Mouse (Mus musculus): Measurements from ENCODE around the gene Jup. TPM values are rescaled to one million over a fixed set of nuclear protein-coding genes. Genes with fewer than 3 reads are reported as not detected.
A peak's percentile ranks its signal among the peaks of the same experiment; 100 is the strongest.

Jup gene
- polyA plus RNA-seq, 1 experiment from 2014 or later = 53.6 TPM

GRCm38 (mm10) chr11:100403445-100404134 lies 6.0 kb upstream of the Jup start:
- H3K4me1 ChIP-seq (replicated peaks) = peaks cover 24% of the 10 kb centered on the region
- no peaks in the 10 kb centered on the region for H3K9me3 ChIP-seq
- no peak overlapping the region for H3K27ac ChIP-seq
- no peak for DNase-seq (ENCODE audit: low spot score)
- WGBS = 79% methylated on average over 10 of the region's 10 CpGs
- no peak overlapping the region for H3K4me3 ChIP-seq
- peaks cover 8% of the 10 kb centered on the region; the same call in 1 of the 2 replicates for H3K27me3 ChIP-seq (ENCODE audit: insufficient read depth, poor library complexity, severe bottlenecking)
- H3K36me3 ChIP-seq = peaks cover 6% of the 10 kb centered on the region; the same call in 1 of the 2 replicates

DNA sequence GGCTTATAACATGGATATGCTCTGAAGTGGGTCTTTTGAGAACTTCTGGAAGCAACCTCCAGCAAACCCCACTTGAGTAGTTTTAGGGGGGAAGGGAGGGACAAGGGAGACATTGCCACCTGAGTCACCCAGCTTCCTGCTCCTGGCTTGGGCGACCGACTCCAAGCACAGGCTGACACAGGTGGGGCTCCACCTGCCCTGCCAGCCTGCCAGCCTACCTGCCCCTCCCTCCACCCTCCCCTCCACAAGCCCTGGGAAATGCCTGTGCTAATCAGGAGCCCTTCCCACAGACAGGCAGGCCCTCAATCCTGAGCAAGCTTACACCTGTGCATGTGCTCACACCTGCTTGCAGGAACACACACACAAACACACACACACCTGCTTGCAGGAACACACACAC lies 5.1 kb upstream of the Jup start:
- Histone ChIP-seq H3K4me1 (replicated peaks) (peaks cover 32% of the 10 kb centered on the region), H3K9me3 (no peaks in the 10 kb centered on the region), H3K36me3 (no peaks in the 10 kb centered on the region), H3K27ac (0 out of 2 replicates have a peak overlapping the region, but pooled peaks have one; percentile 41), H3K27me3 (ENCODE audit: insufficient read depth, poor library complexity, severe bottlenecking) (peaks cover 8% of the 10 kb centered on the region; the same call in 1 of the 2 replicates), H3K4me3 (no peak overlapping the region)
- no peak for DNase-seq (ENCODE audit: low spot score)
- 81% methylated on average over 2 of the region's 2 CpGs for WGBS

DNA sequence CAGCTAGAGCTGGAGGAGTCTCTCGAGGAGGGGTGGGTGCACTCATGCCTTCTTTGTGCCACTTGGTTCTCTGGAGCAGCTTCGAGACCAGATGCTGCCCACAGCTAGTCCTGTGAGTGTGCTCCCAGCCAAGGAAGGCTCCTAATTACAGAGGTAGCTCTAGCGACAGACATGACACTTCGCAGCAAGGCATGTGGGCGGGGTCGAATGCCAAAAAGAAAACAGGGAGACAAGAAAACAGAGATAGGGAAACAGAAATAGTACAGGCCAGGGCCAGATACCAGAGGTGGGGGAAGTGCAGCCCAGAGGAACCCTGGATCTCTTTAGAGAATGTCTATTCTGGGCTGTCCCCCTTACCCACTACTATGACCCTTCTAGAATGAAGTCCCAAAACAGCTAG lies 4.7 kb upstream of the Jup start:
- H3K4me1 ChIP-seq (replicated peaks) = peaks cover 36% of the 10 kb centered on the region
- no peak overlapping the region for H3K4me3 ChIP-seq
- H3K36me3 ChIP-seq = no peaks in the 10 kb centered on the region
- 41% methylated on average over 6 of the region's 6 CpGs for WGBS
- no peak for DNase-seq (ENCODE audit: low spot score)
- H3K9me3 ChIP-seq = no peaks in the 10 kb centered on the region
- peak overlapping the region; percentile 41; the same call in 1 of the 2 replicates for H3K27ac ChIP-seq
- H3K27me3 ChIP-seq (ENCODE audit: insufficient read depth, poor library complexity, severe bottlenecking) = peaks cover 10% of the 10 kb centered on the region

- 86% methylated on average over 6 of the region's 6 CpGs for WGBS
- H3K36me3 ChIP-seq = no peaks in the 10 kb centered on the region
These were observed 3.3 kb upstream of the Jup start for GRCm38 (mm10) chr11:100400842-100401241.

DNA sequence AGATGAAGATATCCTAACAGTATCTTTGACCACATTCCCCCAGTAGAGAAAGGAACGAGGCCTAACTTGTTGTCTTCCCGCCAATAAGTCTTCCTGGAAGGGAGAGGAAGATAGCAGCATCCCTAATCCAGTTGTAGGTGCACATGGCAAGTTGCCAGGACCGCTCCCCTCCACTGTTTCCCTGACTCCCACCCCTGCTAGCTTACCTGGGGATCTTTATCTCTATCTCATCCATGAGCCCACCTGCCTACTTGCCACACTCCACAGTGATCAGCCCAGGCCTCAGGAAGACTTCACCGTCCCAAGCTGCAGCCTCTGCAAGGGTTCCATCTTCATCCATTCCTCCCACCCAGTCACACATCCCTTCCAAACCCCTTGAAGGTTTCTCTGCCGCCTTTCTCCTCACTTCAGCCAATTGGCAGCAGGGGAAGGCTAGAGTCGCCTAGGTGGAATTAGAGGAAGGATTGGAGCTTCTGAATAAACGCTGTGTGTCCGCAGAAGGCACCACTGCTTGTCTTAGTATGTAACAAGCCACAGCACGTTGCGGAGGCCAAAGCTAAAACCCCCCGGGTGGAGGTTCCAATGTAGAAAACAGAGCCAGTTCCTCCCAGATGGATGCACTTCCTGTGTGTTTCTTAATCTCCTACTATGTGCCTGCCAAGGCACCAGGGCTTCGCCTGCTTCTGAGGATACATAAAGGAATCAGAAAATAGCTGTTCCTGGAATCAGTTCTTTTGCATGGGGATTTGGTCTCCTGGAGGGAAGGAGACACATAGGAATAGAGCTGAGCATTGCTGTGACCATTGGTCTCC lies 2.4 kb upstream of the Jup start:
- Histone ChIP-seq H3K4me3 (no peak overlapping the region), H3K27me3 (ENCODE audit: insufficient read depth, poor library complexity, severe bottlenecking) (peaks cover 33% of the 10 kb centered on the region), H3K4me1 (replicated peaks) (peaks cover 59% of the 10 kb centered on the region), H3K9me3 (no peaks in the 10 kb centered on the region), H3K36me3 (no peaks in the 10 kb centered on the region), H3K27ac (no peak overlapping the region)
- no peak for DNase-seq (ENCODE audit: low spot score)
- 78% methylated on average over 12 of the region's 12 CpGs for WGBS

More at GRCm38 (mm10) chr11:100400842-100401241, 3.3 kb upstream of the Jup start:
- H3K4me3 ChIP-seq = no peak overlapping the region
- peaks cover 24% of the 10 kb centered on the region for H3K27me3 ChIP-seq (ENCODE audit: insufficient read depth, poor library complexity, severe bottlenecking)
- H3K4me1 ChIP-seq (replicated peaks) = peaks cover 50% of the 10 kb centered on the region
- no peak for DNase-seq (ENCODE audit: low spot score)
- no peaks in the 10 kb centered on the region for H3K9me3 ChIP-seq
- H3K27ac ChIP-seq = no peak overlapping the region

GRCm38 (mm10) chr11:100399320-100399719 lies 1.8 kb upstream of the Jup start:
- H3K9me3 ChIP-seq = no peaks in the 10 kb centered on the region
- H3K27ac ChIP-seq = no peak overlapping the region
- 78% methylated on average over 9 of the region's 9 CpGs for WGBS
- no peak overlapping the region for H3K4me3 ChIP-seq
- H3K27me3 ChIP-seq (ENCODE audit: insufficient read depth, poor library complexity, severe bottlenecking) = peaks cover 39% of the 10 kb centered on the region
- H3K4me1 ChIP-seq (replicated peaks) = peaks cover 61% of the 10 kb centered on the region
- H3K36me3 ChIP-seq = no peaks in the 10 kb centered on the region
- no peak for DNase-seq (ENCODE audit: low spot score)

- peaks cover 62% of the 10 kb centered on the region for H3K4me1 ChIP-seq (replicated peaks)
- no peaks in the 10 kb centered on the region for H3K36me3 ChIP-seq
- no peaks in the 10 kb centered on the region for H3K9me3 ChIP-seq
- H3K4me3 ChIP-seq = no peak overlapping the region
- no peak for DNase-seq (ENCODE audit: low spot score)
- WGBS = 94% methylated on average over 7 of the region's 7 CpGs
- no peak overlapping the region for H3K27ac ChIP-seq
- H3K27me3 ChIP-seq (ENCODE audit: insufficient read depth, poor library complexity, severe bottlenecking) = peaks cover 46% of the 10 kb centered on the region
These were observed 954 bp upstream of the Jup start for GRCm38 (mm10) chr11:100398517-100398916.

- WGBS = 3% methylated on average over 42 of the region's 42 CpGs
- H3K36me3 ChIP-seq = no peaks in the 10 kb centered on the region
- peaks cover 59% of the 10 kb centered on the region for H3K4me1 ChIP-seq (replicated peaks)
- peak; percentile 39 for DNase-seq (ENCODE audit: low spot score)
- no peaks in the 10 kb centered on the region for H3K9me3 ChIP-seq
- peaks cover 50% of the 10 kb centered on the region for H3K27me3 ChIP-seq (ENCODE audit: insufficient read depth, poor library complexity, severe bottlenecking)
- peak overlapping the region; percentile 89 for H3K27ac ChIP-seq
- H3K4me3 ChIP-seq = peak overlapping the region; percentile 65
These were observed 520 bp downstream of the Jup start for GRCm38 (mm10) chr11:100396886-100397599.

DNA sequence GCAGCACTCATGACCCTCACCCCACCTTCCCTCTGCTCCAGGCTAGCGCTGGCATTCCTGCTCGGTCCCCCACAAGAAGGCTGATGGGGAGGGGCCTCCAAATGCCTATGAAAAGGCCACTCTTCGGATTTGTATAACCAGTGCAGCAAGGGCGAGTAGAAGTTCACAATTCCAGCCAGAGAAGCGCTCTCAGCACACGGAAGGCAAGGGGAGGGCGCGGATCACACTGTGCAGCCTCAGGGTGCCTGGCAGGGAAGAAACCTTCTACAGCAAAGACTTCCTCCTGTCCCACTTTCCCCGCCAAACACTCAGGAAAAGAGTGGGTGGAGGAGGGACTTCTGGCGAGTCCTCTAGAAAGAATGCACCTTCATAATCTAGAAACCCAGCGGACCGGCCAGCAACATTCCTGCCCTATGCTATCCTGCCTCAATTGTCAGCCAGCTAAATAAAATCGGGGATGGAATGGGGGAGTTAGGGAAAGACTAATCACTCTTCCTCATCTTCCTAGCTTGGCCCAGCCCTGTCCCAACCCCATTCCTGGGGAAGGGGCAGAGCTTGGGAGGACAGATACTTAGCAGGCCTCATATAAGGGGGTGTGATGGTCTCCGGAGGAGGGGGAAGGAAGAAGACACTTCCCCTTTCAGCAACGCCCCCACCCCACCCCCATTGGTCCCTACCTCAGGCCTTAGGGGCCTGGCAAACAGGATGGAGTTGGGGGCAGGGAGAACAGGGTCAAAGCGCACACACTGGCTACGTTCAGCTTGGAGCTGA lies 1.5 kb downstream of the Jup start:
- DNase-seq (ENCODE audit: low spot score) = peak; percentile 23
- WGBS = 35% methylated on average over 17 of the region's 17 CpGs
- no peaks in the 10 kb centered on the region for H3K9me3 ChIP-seq
- H3K36me3 ChIP-seq = no peaks in the 10 kb centered on the region
- peak overlapping the region; percentile 65 for H3K4me3 ChIP-seq
- peaks cover 58% of the 10 kb centered on the region for H3K4me1 ChIP-seq (replicated peaks)
- peaks cover 50% of the 10 kb centered on the region for H3K27me3 ChIP-seq (ENCODE audit: insufficient read depth, poor library complexity, severe bottlenecking)
- peak overlapping the region; percentile 60; the same call in 1 of the 2 replicates for H3K27ac ChIP-seq

GRCm38 (mm10) chr11:100395200-100395599 lies 2.4 kb downstream of the Jup start:
- Histone ChIP-seq H3K27me3 (ENCODE audit: insufficient read depth, poor library complexity, severe bottlenecking) (peaks cover 46% of the 10 kb centered on the region), H3K27ac (no peak overlapping the region), H3K9me3 (no peaks in the 10 kb centered on the region), H3K4me3 (peak overlapping the region; percentile 65; the same call in 1 of the 2 replicates), H3K36me3 (no peaks in the 10 kb centered on the region), H3K4me1 (replicated peaks) (peaks cover 67% of the 10 kb centered on the region)
- no peak for DNase-seq (ENCODE audit: low spot score)
- 36% methylated on average over 11 of the region's 11 CpGs for WGBS

GRCm38 (mm10) chr11:100394353-100395074 lies 3.0 kb downstream of the Jup start:
- H3K9me3 ChIP-seq = no peaks in the 10 kb centered on the region
- peaks cover 43% of the 10 kb centered on the region for H3K27me3 ChIP-seq (ENCODE audit: insufficient read depth, poor library complexity, severe bottlenecking)
- no peak overlapping the region for H3K4me3 ChIP-seq
- no peaks in the 10 kb centered on the region for H3K36me3 ChIP-seq
- 78% methylated on average over 5 of the region's 5 CpGs for WGBS
- H3K4me1 ChIP-seq (replicated peaks) = peaks cover 74% of the 10 kb centered on the region
- H3K27ac ChIP-seq = no peak overlapping the region
- DNase-seq (ENCODE audit: low spot score) = no peak
